Mouse (Mus musculus) liver, embryonic 14.5 days (tissue): ENCODE measurements around the gene Capns2.

ENCODE experiments used
- CTCF ChIP-seq: IDR thresholded peaks from 2 replicates; pipeline ENCODE4 v1.5.1; 2016; ENCODE audit warnings: antibody characterized with exemption, low read depth, control low read depth
- EP300 ChIP-seq: IDR thresholded peaks from 2 replicates; pipeline ENCODE4 v1.6.1; 2016; ENCODE audit warnings: antibody characterized with exemption, low read depth

DNA sequence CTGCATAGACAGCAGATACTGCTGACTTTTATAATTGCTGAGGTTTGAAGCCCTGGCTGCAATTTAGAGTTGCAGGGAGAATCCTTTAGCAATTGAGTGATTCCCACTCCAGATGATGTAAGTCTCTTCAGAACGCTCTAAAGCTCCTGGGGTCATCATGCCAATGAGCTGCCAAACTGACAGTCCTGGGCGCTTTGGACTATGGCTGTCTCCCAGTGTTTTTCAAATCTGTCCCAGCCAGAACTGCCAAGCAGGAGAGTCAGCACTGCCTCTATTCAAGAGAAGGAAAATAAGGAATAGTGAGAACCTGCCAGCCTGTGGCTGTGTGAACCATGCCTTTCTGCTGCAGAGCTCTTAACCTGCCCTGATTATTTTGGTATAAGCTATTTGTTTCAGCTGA, 1.8 kb downstream of the Capns2 start:
- TF ChIP-seq CTCF (no peak), EP300 (no peak)
